16 mouse cellular contexts compared by ENCODE assay signal in genomic region chr9:42794006-42794405, GRCm38 (mm10).
"Had no signal": no experiment of that assay in that cellular context is flagged by ENCODE, and none has a peak within 500 bp of the region (broad histone marks: within the 10 kb centered on the region; RNA-seq: fewer than 3 reads in every experiment).

No protein-coding gene starts in this region.

- H3K4me3 ChIP-seq: neural tube, embryonic 13.5 days; neural tube, embryonic 15.5 days; stomach, embryonic 15.5 days had no signal

- DNase-seq: retina, postnatal 1 day; right cerebral cortex, adult 18-20 months; right cerebral cortex, postnatal 14 days; right cerebral cortex, postnatal 25 days; right cerebral cortex, postnatal 4 days; spleen, adult 18-20 months; thymus, adult 18-20 months; thymus, adult 2 months; thymus, postnatal 14 days; thymus, postnatal 25 days; thymus, postnatal 36 days; thymus, postnatal 4 days had no signal

- H3K27me3 ChIP-seq: stomach, embryonic 15.5 days had no signal

- H3K36me3 ChIP-seq: neural tube, embryonic 13.5 days; neural tube, embryonic 15.5 days; stomach, embryonic 15.5 days had no signal

- H3K9me3 ChIP-seq: neural tube, embryonic 13.5 days; neural tube, embryonic 15.5 days; stomach, embryonic 15.5 days had no signal

- H3K27ac ChIP-seq: neural tube, embryonic 13.5 days; neural tube, embryonic 15.5 days; stomach, embryonic 15.5 days; stomach, postnatal 0 days had no signal
